Mouse (Mus musculus) cerebellum, adult 9-10 months (tissue): ENCODE data around the gene Xpc.

Source experiments
- DNase-seq: peaks from one replicate; pipeline ENCODE4 v3.0.0; 2022

The Xpc gene

GRCm38 (mm10) chr6:91515545-91516449, at the start of gene Xpc, which contains the start of gene Lsm3:
Xpc (minus strand) TSS chr6:91515888.
Lsm3 (plus strand) TSS chr6:91515928.
- peak; percentile 99 for DNase-seq

- no peak for DNase-seq
Observed at GRCm38 (mm10) chr6:91563031-91563430, 47.3 kb upstream of the Xpc start.

- DNase-seq, result no peak
Observed at GRCm38 (mm10) chr6:91560186-91560585, 44.5 kb upstream of the Xpc start.

GRCm38 (mm10) chr6:91559371-91559770, 43.7 kb upstream of the Xpc start:
- no peak for DNase-seq

- no peak for DNase-seq
Observed at GRCm38 (mm10) chr6:91558565-91558964, 42.9 kb upstream of the Xpc start.

- no peak for DNase-seq
Observed at GRCm38 (mm10) chr6:91552693-91553092, 37.0 kb upstream of the Xpc start.

- no peak for DNase-seq
Observed at GRCm38 (mm10) chr6:91551671-91552070, 36.0 kb upstream of the Xpc start.

GRCm38 (mm10) chr6:91549621-91550020, 33.9 kb upstream of the Xpc start:
- DNase-seq, result no peak

GRCm38 (mm10) chr6:91547313-91547712, 31.6 kb upstream of the Xpc start:
- DNase-seq, result no peak

GRCm38 (mm10) chr6:91546241-91546884, 30.7 kb upstream of the Xpc start:
- DNase-seq, result no peak

- no peak for DNase-seq
Observed at GRCm38 (mm10) chr6:91543056-91543455, 27.4 kb upstream of the Xpc start.

- no peak for DNase-seq
Observed at GRCm38 (mm10) chr6:91541276-91541675, 25.6 kb upstream of the Xpc start.

- no peak for DNase-seq
Observed at GRCm38 (mm10) chr6:91536047-91536765, 20.5 kb upstream of the Xpc start.

GRCm38 (mm10) chr6:91535231-91535630, 19.5 kb upstream of the Xpc start:
- DNase-seq, result no peak

GRCm38 (mm10) chr6:91534268-91534667, 18.6 kb upstream of the Xpc start:
- no peak for DNase-seq

GRCm38 (mm10) chr6:91533771-91534170, 18.1 kb upstream of the Xpc start:
- DNase-seq, result no peak

- no peak for DNase-seq
Observed at GRCm38 (mm10) chr6:91533359-91533758, 17.7 kb upstream of the Xpc start.

- DNase-seq, result no peak
Observed at GRCm38 (mm10) chr6:91532661-91533060, 17.0 kb upstream of the Xpc start.

GRCm38 (mm10) chr6:91531276-91531675, 15.6 kb upstream of the Xpc start:
- DNase-seq, result no peak

- no peak for DNase-seq
Observed at GRCm38 (mm10) chr6:91530673-91531072, 15.0 kb upstream of the Xpc start.

- no peak for DNase-seq
Observed at GRCm38 (mm10) chr6:91528265-91528664, 12.6 kb upstream of the Xpc start.

GRCm38 (mm10) chr6:91527227-91527860, 11.7 kb upstream of the Xpc start:
- DNase-seq, result peak; percentile 52

GRCm38 (mm10) chr6:91525544-91525943, 9.9 kb upstream of the Xpc start:
- no peak for DNase-seq
